Mouse (Mus musculus) thymus, adult 2 months (tissue): ENCODE measurements around the gene Vmn2r3. TPM values are rescaled to one million over a fixed set of nuclear protein-coding genes. Genes with fewer than 3 reads are reported as not detected.
"Not testable (repeated sequence)": the region's sequence is repeated elsewhere in the genome, so short reads cannot be mapped to it uniquely, and the experiment has no call there.

Source experiments
- DNase-seq: peaks from one replicate; pipeline ENCODE4 v3.0.0; 2021
- H3K27ac ChIP-seq: fragments of 200-500 bp; 2 replicates; pipeline ENCODE4 v1.5.1; 2012; ENCODE audit warnings: low read length, control low read depth; ENCODE audit not compliant: control insufficient read depth, insufficient read depth
- H3K27me3 ChIP-seq: fragments of 200-500 bp; 2 replicates; pipeline ENCODE4 v1.6.1; 2012; ENCODE audit warnings: mild to moderate bottlenecking, low read length, moderate library complexity, mixed read lengths; ENCODE audit not compliant: control insufficient read depth, insufficient read depth
- H3K36me3 ChIP-seq: fragments of 200-500 bp; 2 replicates; pipeline ENCODE4 v1.6.1; 2012; ENCODE audit warnings: mild to moderate bottlenecking, low read length, moderate library complexity; ENCODE audit not compliant: control insufficient read depth, insufficient read depth
- H3K4me1 ChIP-seq: fragments of 200-500 bp; replicated peaks from 2 replicates; pipeline ENCODE4 v1.6.1; 2012; ENCODE audit warnings: low read length; ENCODE audit not compliant: control insufficient read depth, insufficient read depth
- H3K4me3 ChIP-seq: fragments of 200-500 bp; 2 replicates; pipeline ENCODE4 v1.5.1; 2012; ENCODE audit warnings: mild to moderate bottlenecking, low read length, control low read depth, moderate library complexity; ENCODE audit not compliant: control insufficient read depth, insufficient read depth
- CTCF ChIP-seq: fragments of 200-500 bp; IDR thresholded peaks from 2 replicates; pipeline ENCODE4 v1.5.1; 2012; ENCODE audit warnings: mild to moderate bottlenecking, control low read depth, low read length, moderate library complexity, borderline replicate concordance; ENCODE audit not compliant: control insufficient read depth, poor library complexity, insufficient read depth; ENCODE audit errors: extremely low read depth
- POLR2A ChIP-seq: fragments of 200-500 bp; IDR thresholded peaks from 2 replicates; pipeline ENCODE4 v1.6.1; 2012; ENCODE audit warnings: mild to moderate bottlenecking, low read length, control low read depth, moderate library complexity; ENCODE audit not compliant: control insufficient read depth, poor library complexity, insufficient read depth; ENCODE audit errors: extremely low read depth
- WGBS: fragments of 180-500 bp; shearing (Covaris S2); methylation state at CpG from one replicate; pipeline ENCODE4 v1.1.7; 2018; 5-methylcytosine and 5-hydroxymethylcytosine counted together
- polyA plus RNA-seq: library from polyadenylated mRNA; depleted of rRNA; stranded (reverse); fragments of >200 nt; gene quantifications from 2 replicates; pipeline ENCODE4 v1.2.3, GENCODE M21; 2012; rRNA removed

The Vmn2r3 gene
- polyA plus RNA-seq, 1 experiment = not detected

DNA sequence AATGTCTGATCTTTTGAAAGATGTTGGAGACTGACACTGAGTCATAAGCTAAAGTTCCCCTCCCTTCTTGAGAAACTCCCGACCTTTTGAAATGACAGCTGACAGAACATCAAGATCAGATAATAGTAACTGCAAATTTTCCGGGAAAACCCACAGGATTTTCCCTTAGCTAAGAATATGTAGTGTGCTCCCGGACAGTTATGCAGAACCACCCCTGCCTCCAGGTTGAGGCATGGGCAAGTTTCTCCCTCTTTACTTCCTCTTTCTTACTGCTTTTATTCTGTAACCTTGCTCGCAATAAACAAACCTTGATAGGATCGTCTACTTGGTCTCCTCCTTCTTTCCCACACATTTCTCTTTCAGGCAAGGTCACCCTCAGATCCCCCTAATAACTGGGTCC is 37.9 kb downstream of the Vmn2r3 start:
- Histone ChIP-seq H3K36me3 (no peaks in the 10 kb centered on the region), H3K27ac (no peak overlapping the region), H3K4me1 (no peaks in the 10 kb centered on the region), H3K4me3 (no peak overlapping the region), H3K27me3 (no peaks in the 10 kb centered on the region)
- 90% methylated on average over 5 of the region's 5 CpGs for WGBS
- TF ChIP-seq CTCF (no peak), POLR2A (no peak)
- DNase-seq = no peak

DNA sequence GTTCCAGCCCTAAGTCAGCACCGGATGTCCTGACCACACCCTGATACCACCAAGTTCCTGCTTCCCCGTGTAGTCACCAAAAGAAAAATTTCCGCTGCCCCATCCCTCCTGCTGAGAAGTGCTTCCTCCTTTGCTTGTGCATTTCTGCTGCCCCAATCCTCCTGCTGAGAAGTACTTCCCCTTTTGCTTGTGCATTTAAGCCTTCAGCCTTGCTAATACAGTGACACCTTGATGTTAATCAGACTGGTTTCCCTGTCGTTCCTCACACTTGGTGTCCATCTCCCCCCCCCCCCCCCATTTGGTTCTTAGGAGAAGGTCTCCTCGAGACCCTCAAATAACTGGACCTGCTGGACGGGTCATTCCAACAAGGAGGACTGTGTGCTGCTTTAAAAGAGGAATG is 39.0 kb downstream of the Vmn2r3 start:
- H3K4me1 ChIP-seq, DNase-seq, H3K36me3 ChIP-seq, H3K4me3 ChIP-seq, H3K27me3 ChIP-seq, H3K27ac ChIP-seq: not testable (repeated sequence)
- whole genome bisulfite sequencing = 87% methylated on average over 6 of the region's 6 CpGs

DNA sequence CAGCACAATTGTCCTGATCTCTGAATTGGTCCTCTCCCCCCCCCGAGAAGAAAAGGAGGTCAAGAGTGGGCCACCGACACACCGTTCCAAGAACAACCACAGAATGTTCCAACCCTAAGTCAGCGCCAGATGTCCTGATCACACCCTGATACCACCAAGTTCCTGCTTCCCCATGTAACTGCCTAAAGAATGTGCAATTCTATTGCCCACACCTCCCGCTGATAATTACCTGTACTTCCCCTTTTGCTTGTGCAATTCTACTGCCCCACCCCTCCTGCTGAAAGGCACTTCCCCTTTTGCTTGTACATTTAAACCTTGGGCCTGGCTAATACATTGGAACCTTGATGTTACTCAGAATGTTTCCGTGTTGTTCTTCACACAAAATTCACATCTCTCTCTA is 54.0 kb downstream of the Vmn2r3 start:
- H3K36me3 ChIP-seq, H3K4me3 ChIP-seq, H3K27me3 ChIP-seq, H3K4me1 ChIP-seq, H3K27ac ChIP-seq, DNase-seq: not testable (repeated sequence)
- 22% methylated on average over 6 of the region's 6 CpGs for WGBS

DNA sequence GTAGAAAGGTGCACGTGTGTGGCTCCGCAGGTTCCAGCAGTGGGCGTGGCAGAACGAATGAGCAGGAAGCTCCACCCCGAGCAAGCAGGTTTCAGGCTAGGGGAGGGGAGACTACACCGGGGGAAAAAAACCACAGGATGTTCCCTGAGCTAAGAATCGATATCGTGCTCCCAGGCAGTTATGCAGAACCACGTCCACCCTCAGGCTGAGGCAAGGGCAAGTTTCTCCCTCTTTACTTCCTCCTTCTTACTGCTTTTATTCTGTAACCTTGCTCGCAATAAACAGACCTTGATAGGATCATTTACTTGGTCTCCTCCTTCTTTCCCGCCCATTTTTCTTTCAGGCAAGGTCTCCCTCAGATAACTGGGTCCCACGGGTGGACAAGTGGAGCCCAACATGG is 55.9 kb downstream of the Vmn2r3 start:
- H3K4me1 ChIP-seq, H3K27ac ChIP-seq, H3K27me3 ChIP-seq, H3K36me3 ChIP-seq, H3K4me3 ChIP-seq, DNase-seq: not testable (repeated sequence)
- WGBS = 86% methylated on average over 11 of the region's 12 CpGs

GRCm38 (mm10) chr3:64227243-64227642 is 62.3 kb downstream of the Vmn2r3 start:
- H3K36me3 ChIP-seq = no peaks in the 10 kb centered on the region
- no peak overlapping the region for H3K4me3 ChIP-seq
- no peak overlapping the region for H3K27ac ChIP-seq
- WGBS = 78% methylated on average over 2 of the region's 2 CpGs
- no peak for TF ChIP-seq POLR2A
- no peak for TF ChIP-seq CTCF
- no peaks in the 10 kb centered on the region for H3K4me1 ChIP-seq
- no peak for DNase-seq
- no peaks in the 10 kb centered on the region for H3K27me3 ChIP-seq

Other genes starting within 250 kb of the Vmn2r3 start
- gene Vmn2r1, start 208.2 kb downstream of the Vmn2r3 start, polyA plus RNA-seq = 0.01 and 0.03 TPM in 2 replicates
- gene Vmn2r2, start 147.8 kb downstream of the Vmn2r3 start, polyA plus RNA-seq = not detected in 2 replicates
- not detected in 2 replicates for gene Vmn2r4, start 125.7 kb upstream of the Vmn2r3 start, polyA plus RNA-seq
- not detected in 2 replicates for gene Vmn2r5, start 220.1 kb upstream of the Vmn2r3 start, polyA plus RNA-seq